Mouse (Mus musculus): ENCODE data around the gene Wdr82.

DNA sequence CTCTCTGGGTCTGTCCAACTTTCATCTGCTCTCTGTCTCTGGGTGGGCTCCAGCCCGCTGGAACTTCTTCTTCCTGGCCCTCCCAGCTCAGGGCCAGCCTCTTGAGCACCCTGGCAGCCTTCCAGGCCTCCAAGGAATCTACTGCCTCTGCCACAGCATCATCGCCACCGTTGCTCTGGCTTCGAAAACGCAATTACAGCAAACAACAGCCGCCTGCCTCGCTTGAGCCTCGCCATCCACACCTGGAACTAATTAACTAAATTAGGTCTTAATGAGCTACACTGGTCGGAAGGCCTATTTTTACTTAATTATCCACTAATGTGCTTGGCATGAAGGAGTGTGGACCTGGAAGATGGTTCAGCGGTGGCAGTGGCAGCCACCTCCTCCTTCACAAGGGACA lies 31.0 kb upstream of the Wdr82 start:
- TF ChIP-seq POLR2A (IDR thresholded peaks at IDR 0.05; ENCODE audit: borderline replicate concordance, insufficient read depth, low read length) (no peak), CTCF (IDR thresholded peaks at IDR 0.05; ENCODE audit: borderline replicate concordance, insufficient read depth, low read depth, low read length) (no peak)
